In genomic region chr17:29680174-29680573, GRCm38 (mm10) we compare ENCODE assay signal across 8 mouse cellular contexts. TPM values are rescaled to one million over a fixed set of nuclear protein-coding genes. Genes with fewer than 3 reads are reported as not detected.
DNase-seq lines count a peak whose midpoint lies in the region; ATAC-seq lines count a peak whose summit lies in the region.

No protein-coding gene starts in this region.

- H3K36me3 ChIP-seq in forebrain, embryonic 13.5 days (ENCODE audit: poor library complexity, severe bottlenecking), result peaks cover 96% of the 10 kb centered on the region
- H3K36me3 ChIP-seq in forebrain, embryonic 11.5 days (ENCODE audit: control insufficient read depth, insufficient read depth, low read length), result peaks cover 2% of the 10 kb centered on the region

- H3K4me2 ChIP-seq in forebrain, embryonic 13.5 days, result no peak overlapping the region
- no peak overlapping the region for H3K4me2 ChIP-seq in forebrain, embryonic 11.5 days (ENCODE audit: low read depth, low read length, severe bottlenecking)

- H3K27ac ChIP-seq in forebrain, embryonic 13.5 days, result peak overlapping the region; percentile 82
- no peak overlapping the region for H3K27ac ChIP-seq in forebrain, embryonic 11.5 days (ENCODE audit: low read depth, low read length)

- WGBS in forebrain, embryonic 13.5 days, result 69% methylated on average over 2 of the region's 2 CpGs
- 79% methylated on average over 2 of the region's 2 CpGs for WGBS in forebrain, embryonic 11.5 days

- H3K4me1 ChIP-seq in forebrain, embryonic 13.5 days, result peaks cover 8% of the 10 kb centered on the region
- no peaks in the 10 kb centered on the region for H3K4me1 ChIP-seq in forebrain, embryonic 11.5 days (replicated peaks; ENCODE audit: control insufficient read depth, insufficient read depth, low read length)

- H3K9ac ChIP-seq in forebrain, embryonic 13.5 days, result no peak overlapping the region; the same call in 1 of the 2 replicates
- H3K9ac ChIP-seq in forebrain, embryonic 11.5 days (ENCODE audit: low read length), result no peak overlapping the region

- no peaks in the 10 kb centered on the region for H3K27me3 ChIP-seq in forebrain, embryonic 13.5 days
- H3K27me3 ChIP-seq in forebrain, embryonic 11.5 days (ENCODE audit: control insufficient read depth, insufficient read depth, low read length), result no peaks in the 10 kb centered on the region

- no peaks in the 10 kb centered on the region for H3K9me3 ChIP-seq in forebrain, embryonic 13.5 days (replicated peaks)
- no peaks in the 10 kb centered on the region for H3K9me3 ChIP-seq in forebrain, embryonic 11.5 days (ENCODE audit: control insufficient read depth, low read length)

- ATAC-seq in forebrain, embryonic 13.5 days, result peak; percentile 85
- ATAC-seq in forebrain, embryonic 11.5 days (replicated peaks; ENCODE audit: low FRiP score), result no peak

- no peak overlapping the region for H3K4me3 ChIP-seq in forebrain, embryonic 13.5 days
- H3K4me3 ChIP-seq in forebrain, embryonic 11.5 days (ENCODE audit: low read depth, low read length), result no peak overlapping the region

- DNase-seq in forebrain, embryonic 11.5 days (ENCODE audit: low spot score), result no peak
- DNase-seq in right cerebral cortex, postnatal 4 days, result peak; percentile 44
- no peak for DNase-seq in right cerebral cortex, adult 18-20 months
- DNase-seq in kidney, postnatal 36 days, result peak; percentile 31 to 57
- DNase-seq in embryo, embryonic 11 days, result no peak
- DNase-seq in adrenal gland, adult 8-10 months, result no peak
- DNase-seq in adrenal gland, postnatal 25 days, result no peak

RNA-seq across cellular contexts. Expression of gene Cmtr1, which starts 19.8 kb away (rescaled TPM):
- polyA plus RNA-seq in forebrain, embryonic 13.5 days (2015; fragmentation: Nextera tagmentation; extraction: Ambion mirVana), result 135 and 153 TPM in 2 replicates
- polyA plus RNA-seq in forebrain, embryonic 11.5 days (2014; fragmentation: Nextera tagmentation; extraction: Ambion mirVana), result 144 and 150 TPM in 2 replicates
- total RNA-seq in adrenal gland, adult 8-10 months (2022), result 100 to 1,000 TPM; 108 to 175 (median 150) TPM
- 88.4 and 104 TPM in 2 replicates for total RNA-seq in adrenal gland, postnatal 25 days (2021)

RNA-seq across cellular contexts. Expression of gene Ccdc167, which starts 36.7 kb away (rescaled TPM):
- polyA plus RNA-seq in forebrain, embryonic 13.5 days (2015; fragmentation: Nextera tagmentation; extraction: Ambion mirVana), result 13.0 and 14.2 TPM in 2 replicates
- 13.7 and 17.0 TPM in 2 replicates for polyA plus RNA-seq in forebrain, embryonic 11.5 days (2014; fragmentation: Nextera tagmentation; extraction: Ambion mirVana)
- total RNA-seq in adrenal gland, adult 8-10 months (2022), result 10 to 100 TPM; 11.0 to 18.0 (median 14.2) TPM
- total RNA-seq in adrenal gland, postnatal 25 days (2021), result 9.3 and 14.0 TPM in 2 replicates

Comparison
In these comparisons a context has a peak if more than half of its experiments do, and no peak if none do; other contexts are left out.
1. DNase-seq: peak in right cerebral cortex, postnatal 4 days (single experiment) and kidney, postnatal 36 days (2 of 2); none in forebrain, embryonic 11.5 days (single experiment), right cerebral cortex, adult 18-20 months (single experiment), embryo, embryonic 11 days (single experiment), adrenal gland, adult 8-10 months (single experiment) and adrenal gland, postnatal 25 days (single experiment).